Mouse (Mus musculus) megakaryocyte, embryonic 14.5 days (primary cell): ENCODE measurements around the gene Usp29. TPM values are rescaled to one million over a fixed set of nuclear protein-coding genes. Genes with fewer than 3 reads are reported as not detected.
A peak's percentile ranks its signal among the peaks of the same experiment; 100 is the strongest.
"Not testable (repeated sequence)": the region's sequence is repeated elsewhere in the genome, so short reads cannot be mapped to it uniquely, and the experiment has no call there.

Experiments used
- H3K27me3 ChIP-seq: replicated peaks from 2 replicates; pipeline ENCODE3; 2012; ENCODE audit warnings: inconsistent platforms
- H3K36me3 ChIP-seq: replicated peaks from 2 replicates; pipeline ENCODE3; 2012; ENCODE audit warnings: low read length, inconsistent platforms, mixed read lengths
- H3K4me1 ChIP-seq: 2 replicates; pipeline ENCODE4 v1.6.1; 2012; ENCODE audit warnings: inconsistent platforms
- H3K4me3 ChIP-seq: replicated peaks from 2 replicates; pipeline ENCODE3; 2012; ENCODE audit warnings: moderate library complexity, mild to moderate bottlenecking, inconsistent platforms
- H3K9me3 ChIP-seq: 2 replicates; pipeline ENCODE4 v1.6.1; 2012; ENCODE audit warnings: inconsistent platforms
- FLI1 ChIP-seq: IDR thresholded peaks from 2 replicates; pipeline ENCODE4 v1.6.1; 2012; ENCODE audit warnings: low read length, inconsistent platforms, mixed read lengths
- GATA1 ChIP-seq: IDR thresholded peaks from 3 replicates; pipeline ENCODE4 v1.6.1; 2012; ENCODE audit warnings: mixed read lengths, low read length, inconsistent platforms, borderline replicate concordance
- polyA plus RNA-seq: library from polyadenylated mRNA; stranded (reverse); fragments of >175 nt; gene quantifications from 2 replicates; pipeline ENCODE4 v1.2.3, GENCODE M21; 2012; ENCODE audit warnings: low replicate concordance; ENCODE audit not compliant: insufficient read depth

Usp29 gene
- polyA plus RNA-seq, 1 experiment: 0.46 TPM

DNA sequence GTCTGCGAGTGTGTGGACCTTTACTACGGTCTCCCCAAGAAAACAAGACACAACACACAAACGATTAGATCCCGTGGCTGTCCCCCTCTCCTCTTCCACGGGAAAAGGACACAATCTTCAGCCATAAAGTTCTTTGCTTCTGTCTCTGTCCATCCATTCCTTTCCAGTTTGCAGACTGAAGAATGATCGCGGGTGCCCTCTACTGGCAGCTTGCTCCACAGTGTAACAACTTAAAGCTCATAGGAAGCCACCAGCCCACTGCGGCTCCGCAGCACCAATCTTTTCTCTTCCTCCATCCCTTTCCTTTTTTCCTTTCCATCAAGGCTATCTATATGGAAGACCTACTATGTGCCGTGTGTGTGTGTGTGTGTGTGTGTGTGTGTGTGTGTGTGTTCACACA, 187.9 kb downstream of the Usp29 start:
- Histone ChIP-seq H3K4me1 (no peaks in the 10 kb centered on the region), H3K4me3 (no peak overlapping the region), H3K9me3 (no peaks in the 10 kb centered on the region), H3K27me3 (peaks cover 6% of the 10 kb centered on the region), H3K36me3 (no peaks in the 10 kb centered on the region)
- no peak for TF ChIP-seq GATA1

DNA sequence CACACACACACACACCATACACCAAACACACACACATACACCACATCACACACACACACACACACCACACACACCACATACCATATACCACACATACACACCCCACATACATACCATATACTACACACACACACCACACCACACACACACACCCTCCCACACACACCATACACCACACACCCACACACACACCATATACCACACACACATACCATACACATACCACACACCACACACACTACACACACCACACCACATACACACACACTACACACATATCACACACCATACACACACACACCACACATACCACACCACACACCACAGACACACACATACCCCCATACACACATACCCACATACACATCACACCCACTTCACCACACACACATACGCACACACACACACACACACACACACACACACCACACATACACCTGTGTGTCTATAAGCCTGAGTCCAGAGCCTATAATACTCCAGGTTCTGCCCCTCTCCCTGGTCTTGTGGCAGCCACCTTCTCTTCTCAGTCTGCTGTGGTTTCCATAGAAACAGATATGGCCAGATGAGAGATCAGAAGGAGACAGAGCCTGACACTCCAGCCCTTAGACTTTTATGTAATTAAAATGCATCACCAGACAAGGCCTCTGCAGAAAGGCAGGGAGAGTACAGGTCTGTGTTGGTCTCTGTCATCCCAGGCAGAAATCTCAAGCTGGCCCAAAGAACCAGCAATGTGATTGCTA, 188.9 kb downstream of the Usp29 start:
- no peaks in the 10 kb centered on the region for H3K27me3 ChIP-seq
- no peak for TF ChIP-seq GATA1
- TF ChIP-seq FLI1: no peak
- H3K9me3 ChIP-seq: no peaks in the 10 kb centered on the region
- H3K4me3 ChIP-seq: no peak overlapping the region
- no peaks in the 10 kb centered on the region for H3K36me3 ChIP-seq
- H3K4me1 ChIP-seq: no peaks in the 10 kb centered on the region

DNA sequence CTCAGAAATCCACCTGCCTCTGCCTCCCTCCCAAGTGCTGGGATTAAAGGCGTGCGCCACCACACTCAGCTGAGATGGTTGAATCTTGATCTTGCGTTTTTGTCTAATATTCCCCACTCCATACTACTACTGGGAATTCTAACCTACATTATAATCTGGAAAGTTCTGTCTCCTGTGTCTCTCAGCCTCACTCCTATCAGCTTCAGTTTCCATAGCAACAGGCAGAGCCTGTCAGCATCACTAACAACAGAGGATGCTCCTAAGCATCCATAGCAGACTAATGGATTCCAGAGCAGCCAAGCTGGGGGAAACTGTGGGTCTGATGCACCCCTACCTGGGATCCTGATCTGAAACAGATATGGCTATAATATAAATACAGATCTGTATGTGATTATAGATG, 193.1 kb downstream of the Usp29 start:
- no peaks in the 10 kb centered on the region for H3K9me3 ChIP-seq
- no peak for TF ChIP-seq FLI1
- no peak for TF ChIP-seq GATA1
- no peaks in the 10 kb centered on the region for H3K4me1 ChIP-seq
- H3K27me3 ChIP-seq: no peaks in the 10 kb centered on the region
- H3K4me3 ChIP-seq: no peak overlapping the region
- H3K36me3 ChIP-seq: no peaks in the 10 kb centered on the region

DNA sequence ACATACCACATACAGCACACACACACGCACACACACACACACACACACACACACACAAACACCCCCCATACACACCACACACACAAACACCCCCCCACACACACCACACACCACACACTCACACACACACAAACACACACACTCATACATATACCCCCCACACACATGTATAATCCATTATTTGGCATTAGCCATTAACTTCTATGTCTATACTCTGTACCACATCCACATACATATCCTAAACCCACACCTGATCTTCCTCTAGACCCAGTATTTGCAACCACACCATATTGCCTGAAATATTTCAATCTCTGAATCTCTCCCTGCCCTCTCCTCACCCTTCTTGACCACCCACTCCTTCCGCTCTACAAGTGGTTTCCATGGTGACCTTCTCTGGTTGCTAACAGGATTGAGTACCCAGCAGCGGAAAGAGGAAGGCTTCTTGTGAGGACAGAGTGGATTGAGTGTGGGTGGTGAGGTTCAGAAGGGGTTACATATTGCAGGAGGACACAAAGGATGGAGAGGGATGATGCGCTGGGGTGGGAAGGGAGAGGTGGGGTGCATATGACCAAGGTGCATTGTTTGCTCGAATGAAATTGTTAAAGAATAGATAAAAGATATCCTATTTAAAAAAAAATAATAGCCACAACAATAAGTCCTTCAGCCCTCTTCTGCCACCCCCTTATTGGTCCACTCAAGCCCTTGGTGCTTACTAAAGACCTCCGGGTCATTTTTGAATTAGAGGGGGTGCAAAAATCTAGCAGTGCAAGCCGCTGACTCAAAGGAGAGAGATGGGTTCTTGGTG, 195.8 kb downstream of the Usp29 start:
- TF ChIP-seq FLI1: no peak
- no peak for TF ChIP-seq GATA1
- no peaks in the 10 kb centered on the region for H3K27me3 ChIP-seq
- H3K4me3 ChIP-seq: no peak overlapping the region

DNA sequence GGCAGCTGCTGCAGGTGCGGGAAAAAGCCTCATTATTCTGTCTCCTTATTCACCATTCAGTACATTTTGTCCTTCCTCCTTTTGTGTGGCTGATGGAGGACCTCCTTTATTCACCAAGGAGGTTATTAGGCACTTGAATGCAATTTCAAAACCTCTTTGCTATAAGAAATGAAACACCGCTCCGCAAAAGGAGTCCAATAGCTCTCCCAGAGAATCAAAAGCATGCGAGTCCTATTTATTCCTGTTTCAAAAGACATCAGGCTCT, 196.3 kb downstream of the Usp29 start:
- Histone ChIP-seq H3K4me1 (no peaks in the 10 kb centered on the region), H3K4me3 (no peak overlapping the region), H3K9me3 (no peaks in the 10 kb centered on the region), H3K36me3 (no peaks in the 10 kb centered on the region), H3K27me3 (no peaks in the 10 kb centered on the region)
- TF ChIP-seq GATA1 (no peak), FLI1 (no peak)

More for the DNA sequence above, 195.8 kb downstream of the Usp29 start:
- H3K4me1 ChIP-seq: no peaks in the 10 kb centered on the region
- no peaks in the 10 kb centered on the region for H3K36me3 ChIP-seq
- H3K9me3 ChIP-seq: no peaks in the 10 kb centered on the region

DNA sequence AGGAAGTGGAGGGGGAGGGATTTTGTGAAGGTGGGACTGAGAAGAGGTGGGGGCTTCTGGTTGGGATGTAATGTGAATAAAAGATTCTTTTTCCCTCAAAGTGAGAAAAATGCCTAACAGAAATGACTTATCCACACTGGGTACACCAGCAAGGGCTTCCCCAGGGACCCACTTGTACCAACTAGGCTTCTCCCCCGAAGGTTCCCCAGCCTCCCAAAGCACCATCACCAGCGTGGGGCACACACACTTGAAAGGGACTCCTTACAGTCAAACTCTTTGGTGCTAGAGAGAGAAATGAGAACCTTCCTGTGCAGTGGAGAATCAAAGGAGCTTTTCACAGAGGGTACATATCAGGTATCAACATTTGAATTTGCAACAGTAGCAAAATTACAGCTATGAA, 198.9 kb downstream of the Usp29 start:
- Histone ChIP-seq H3K4me1 (no peaks in the 10 kb centered on the region), H3K27me3 (no peaks in the 10 kb centered on the region), H3K36me3 (no peaks in the 10 kb centered on the region), H3K9me3 (no peaks in the 10 kb centered on the region), H3K4me3 (no peak overlapping the region)
- no peak for TF ChIP-seq FLI1
- TF ChIP-seq GATA1: no peak

DNA sequence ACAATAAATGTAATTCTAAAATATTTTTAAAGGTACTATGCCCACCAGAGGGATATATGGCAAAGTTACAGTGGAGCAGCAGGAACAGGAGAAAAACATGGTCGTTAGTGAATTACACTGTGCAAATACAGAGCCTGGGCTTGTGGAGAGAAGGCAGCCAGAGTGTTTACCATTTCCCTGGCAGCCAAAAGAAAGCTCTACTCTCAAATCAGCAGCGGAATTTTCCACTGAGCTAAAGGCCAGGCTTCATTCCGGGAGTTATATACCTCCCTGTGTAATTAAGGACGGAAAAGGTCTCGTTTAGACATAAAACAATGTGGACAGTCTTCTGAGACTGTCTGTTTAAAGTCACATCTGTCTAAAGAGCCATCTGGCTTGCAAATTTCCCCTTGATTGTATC, 204.4 kb downstream of the Usp29 start:
- H3K27me3 ChIP-seq: no peaks in the 10 kb centered on the region
- TF ChIP-seq FLI1 (no peak), GATA1 (no peak)
- H3K4me3 ChIP-seq: no peak overlapping the region
- H3K4me1 ChIP-seq: peaks cover 3% of the 10 kb centered on the region; the same call in 1 of the 2 replicates
- H3K36me3 ChIP-seq: no peaks in the 10 kb centered on the region
- H3K9me3 ChIP-seq: no peaks in the 10 kb centered on the region

DNA sequence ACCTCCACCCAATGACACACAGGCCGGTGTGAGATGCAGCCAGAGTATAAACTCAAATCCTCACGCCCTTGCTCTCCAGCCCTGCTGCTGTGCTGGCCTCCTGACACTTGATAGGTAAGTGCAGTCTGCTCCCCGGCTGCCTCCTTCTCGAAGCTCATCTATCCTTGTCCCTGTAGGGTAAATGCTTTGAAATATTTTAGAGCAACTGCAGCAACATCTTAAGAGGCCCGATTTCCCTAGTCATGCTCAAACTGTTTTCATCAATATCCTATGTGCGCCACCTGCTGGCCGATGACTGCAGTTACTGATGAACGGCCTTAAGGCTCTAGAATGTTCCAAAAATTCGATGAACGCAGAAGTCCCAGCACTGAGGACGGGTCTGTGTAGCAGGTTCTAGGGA, 206.7 kb downstream of the Usp29 start:
- Histone ChIP-seq H3K36me3 (no peaks in the 10 kb centered on the region), H3K4me3 (no peak overlapping the region), H3K9me3 (no peaks in the 10 kb centered on the region), H3K4me1 (peaks cover 6% of the 10 kb centered on the region; the same call in 1 of the 2 replicates), H3K27me3 (no peaks in the 10 kb centered on the region)
- TF ChIP-seq FLI1 (no peak), GATA1 (no peak)

DNA sequence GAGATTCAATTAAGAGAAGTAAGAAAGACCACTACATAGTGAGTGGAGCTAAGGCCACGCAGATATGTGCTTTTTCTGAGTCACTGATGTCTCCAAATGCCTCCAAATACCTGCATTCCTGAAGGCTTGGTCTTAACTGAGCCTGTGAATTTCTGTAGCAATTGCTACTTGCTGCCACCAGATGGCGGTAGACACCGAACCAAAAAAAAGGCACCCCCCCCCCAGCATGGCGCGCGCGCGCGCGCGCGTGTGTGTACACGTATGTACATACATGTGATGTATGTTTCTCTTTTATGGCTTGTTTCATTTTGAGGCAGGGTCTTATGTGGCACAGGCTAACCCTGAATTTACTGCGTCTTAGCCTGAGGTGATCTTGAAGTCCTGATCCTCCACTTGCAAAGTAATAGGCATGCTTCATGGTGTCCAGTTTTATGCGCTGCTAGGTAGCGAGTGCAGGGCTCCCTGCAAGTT, 210.4 kb downstream of the Usp29 start:
- Histone ChIP-seq H3K27me3 (no peaks in the 10 kb centered on the region), H3K36me3 (no peaks in the 10 kb centered on the region), H3K9me3 (no peaks in the 10 kb centered on the region), H3K4me3 (peak overlapping the region; percentile 80), H3K4me1 (peaks cover 6% of the 10 kb centered on the region; the same call in 1 of the 2 replicates)
- TF ChIP-seq GATA1 (no peak), FLI1 (no peak)

DNA sequence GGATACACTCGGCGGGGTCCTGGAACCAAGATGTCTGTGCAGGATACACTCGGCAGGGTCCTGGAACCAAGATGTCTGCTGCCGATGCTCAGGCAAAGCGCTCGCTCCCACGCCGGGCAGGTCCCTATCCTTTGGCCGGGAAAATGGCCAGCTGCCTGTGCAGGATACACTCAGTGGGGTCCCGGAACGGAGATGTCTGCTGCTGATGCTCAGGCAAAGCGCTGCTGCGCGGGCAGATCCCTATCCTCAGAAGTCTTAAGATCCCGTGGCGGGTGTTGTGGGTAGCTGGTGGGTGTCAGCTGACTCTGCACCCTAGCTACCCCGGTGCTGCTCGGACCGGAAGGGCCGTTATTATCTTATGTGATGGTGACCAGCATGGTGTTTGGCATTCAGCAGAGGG, 217.7 kb downstream of the Usp29 start:
- peaks cover 12% of the 10 kb centered on the region; the same call in 1 of the 2 replicates for H3K9me3 ChIP-seq
- not testable (repeated sequence) for H3K4me1 ChIP-seq, H3K36me3 ChIP-seq, H3K27me3 ChIP-seq, H3K4me3 ChIP-seq

DNA sequence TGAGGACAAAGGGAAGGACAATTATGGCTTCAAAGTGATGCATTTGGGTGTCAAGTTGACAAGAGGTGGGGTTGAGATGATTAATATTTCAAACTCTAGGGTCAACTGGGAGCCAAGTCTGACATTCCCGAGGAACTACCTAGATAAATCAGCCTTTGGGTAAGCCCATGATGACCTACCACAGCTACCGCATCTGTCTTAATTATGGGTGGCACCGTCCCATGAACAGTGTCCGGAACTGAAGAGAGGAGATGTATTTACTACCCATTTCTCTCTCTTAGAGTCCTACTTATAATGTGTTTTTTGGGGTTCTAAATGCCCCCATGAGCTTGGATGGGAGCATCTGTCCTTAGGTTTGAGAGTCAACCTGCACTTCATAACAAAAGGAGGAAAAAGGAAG, 226.2 kb downstream of the Usp29 start:
- no peaks in the 10 kb centered on the region for H3K4me1 ChIP-seq
- H3K9me3 ChIP-seq: peaks cover 13% of the 10 kb centered on the region
- no peak overlapping the region for H3K4me3 ChIP-seq
- H3K27me3 ChIP-seq: no peaks in the 10 kb centered on the region
- H3K36me3 ChIP-seq: no peaks in the 10 kb centered on the region
- TF ChIP-seq FLI1: no peak
- no peak for TF ChIP-seq GATA1
